Mouse (Mus musculus) forebrain, embryonic 13.5 days (tissue): Measurements from ENCODE around the gene Mettl23. TPM values are rescaled to one million over a fixed set of nuclear protein-coding genes. Genes with fewer than 3 reads are reported as not detected.
A peak's percentile ranks its signal among the peaks of the same experiment; 100 is the strongest.
"Not testable (repeated sequence)": the region's sequence is repeated elsewhere in the genome, so short reads cannot be mapped to it uniquely, and the experiment has no call there.

Source experiments
- ATAC-seq: fragments of 200-750 bp; cut with Nextera tagmentation; 2 replicates; pipeline ENCODE4 v1.8.0; 2017
- H3K27ac ChIP-seq: fragments of 300-500 bp; sonication (generic); 2 replicates; pipeline ENCODE4 v1.5.1; 2015; ENCODE audit warnings: inconsistent platforms, mild to moderate bottlenecking, moderate library complexity
- H3K27me3 ChIP-seq: fragments of 300-500 bp; sonication (generic); 2 replicates; pipeline ENCODE4 v1.6.1; 2015; ENCODE audit warnings: mild to moderate bottlenecking, inconsistent platforms
- H3K36me3 ChIP-seq: fragments of 300-500 bp; sonication (generic); 2 replicates; pipeline ENCODE4 v1.6.1; 2015; ENCODE audit warnings: mild to moderate bottlenecking, inconsistent platforms; ENCODE audit not compliant: poor library complexity, severe bottlenecking
- H3K4me1 ChIP-seq: fragments of 300-500 bp; sonication (generic); 2 replicates; pipeline ENCODE4 v1.6.1; 2015; ENCODE audit warnings: inconsistent platforms
- H3K4me2 ChIP-seq: fragments of 300-500 bp; sonication (generic); 2 replicates; pipeline ENCODE4 v1.6.1; 2015; ENCODE audit warnings: inconsistent platforms, mild to moderate bottlenecking, moderate library complexity
- H3K4me3 ChIP-seq: fragments of 300-500 bp; sonication (generic); 2 replicates; pipeline ENCODE4 v1.5.1; 2015; ENCODE audit warnings: mild to moderate bottlenecking, inconsistent platforms
- H3K9ac ChIP-seq: fragments of 300-500 bp; sonication (generic); 2 replicates; pipeline ENCODE4 v1.6.1; 2015; ENCODE audit warnings: mild to moderate bottlenecking, inconsistent platforms
- H3K9me3 ChIP-seq: fragments of 300-500 bp; sonication (generic); replicated peaks from 2 replicates; pipeline ENCODE4 v1.6.1; 2016; ENCODE audit warnings: inconsistent platforms
- WGBS: fragments of 180-500 bp; shearing (Covaris S2); methylation state at CpG from one replicate; pipeline ENCODE4 v1.1.7; 2015; 5-methylcytosine and 5-hydroxymethylcytosine counted together
- polyA plus RNA-seq: library from polyadenylated mRNA; unstranded; fragments of >200 nt; fragmentation: Nextera tagmentation; extraction: Ambion mirVana; gene quantifications from 2 replicates; pipeline ENCODE4 v1.2.1, GENCODE M21; 2015

Mettl23 gene
- polyA plus RNA-seq, 1 experiment from 2014 or later = 83.6 TPM

GRCm38 (mm10) chr11:116839601-116840000, 3.5 kb upstream of the Mettl23 start:
- no peaks in the 10 kb centered on the region for H3K27me3 ChIP-seq
- H3K9me3 ChIP-seq = no peaks in the 10 kb centered on the region
- H3K27ac ChIP-seq = no peak overlapping the region
- H3K4me3 ChIP-seq = no peak overlapping the region
- 82% methylated on average over 7 of the region's 7 CpGs for WGBS
- H3K36me3 ChIP-seq = peaks cover 65% of the 10 kb centered on the region
- no peak overlapping the region for H3K4me2 ChIP-seq
- no peak for ATAC-seq
- peaks cover 37% of the 10 kb centered on the region for H3K4me1 ChIP-seq
- no peak overlapping the region for H3K9ac ChIP-seq

- 90% methylated on average over 4 of the region's 4 CpGs for WGBS
- H3K36me3 ChIP-seq = peaks cover 54% of the 10 kb centered on the region
- peaks cover 39% of the 10 kb centered on the region for H3K4me1 ChIP-seq
- H3K27ac ChIP-seq = no peak overlapping the region
- H3K9me3 ChIP-seq = no peaks in the 10 kb centered on the region
- H3K4me2 ChIP-seq = peak overlapping the region; percentile 89
- H3K9ac ChIP-seq = peak overlapping the region; percentile 45
- ATAC-seq = no peak
- H3K4me3 ChIP-seq = peak overlapping the region; percentile 83
- H3K27me3 ChIP-seq = no peaks in the 10 kb centered on the region
These were observed 2.3 kb upstream of the Mettl23 start for GRCm38 (mm10) chr11:116840748-116841147.

GRCm38 (mm10) chr11:116842531-116843260, 382 bp upstream of the Mettl23 start:
- H3K36me3 ChIP-seq = peaks cover 41% of the 10 kb centered on the region
- no peaks in the 10 kb centered on the region for H3K27me3 ChIP-seq
- peaks cover 46% of the 10 kb centered on the region for H3K4me1 ChIP-seq
- no peaks in the 10 kb centered on the region for H3K9me3 ChIP-seq
- peak overlapping the region; percentile 89 for H3K4me2 ChIP-seq
- peak overlapping the region; percentile 83 for H3K4me3 ChIP-seq
- peak overlapping the region; percentile 98 for H3K27ac ChIP-seq
- peak overlapping the region; percentile 89 for H3K9ac ChIP-seq
- under 1% methylated on average over 70 of the region's 73 CpGs for WGBS
- ATAC-seq = peak; percentile 73

GRCm38 (mm10) chr11:116846593-116847181, 3.6 kb downstream of the Mettl23 start:
- 71% methylated on average over 4 of the region's 4 CpGs for WGBS
- no peak for ATAC-seq
- peaks cover 45% of the 10 kb centered on the region for H3K4me1 ChIP-seq
- no peak overlapping the region for H3K4me2 ChIP-seq
- 0 out of 2 replicates have a peak overlapping the region, but pooled peaks have one; percentile 8 for H3K27ac ChIP-seq
- no peak overlapping the region for H3K4me3 ChIP-seq
- H3K36me3 ChIP-seq = peaks cover 36% of the 10 kb centered on the region
- H3K9me3 ChIP-seq = no peaks in the 10 kb centered on the region
- H3K27me3 ChIP-seq = no peaks in the 10 kb centered on the region
- H3K9ac ChIP-seq = no peak overlapping the region

GRCm38 (mm10) chr11:116847187-116848085, 4.4 kb downstream of the Mettl23 start:
- ATAC-seq = no peak
- no peak overlapping the region for H3K9ac ChIP-seq
- no peaks in the 10 kb centered on the region for H3K9me3 ChIP-seq
- WGBS = 87% methylated on average over 3 of the region's 3 CpGs
- H3K4me2 ChIP-seq = no peak overlapping the region
- H3K4me3 ChIP-seq = no peak overlapping the region
- H3K27me3 ChIP-seq = no peaks in the 10 kb centered on the region
- peaks cover 36% of the 10 kb centered on the region for H3K36me3 ChIP-seq
- no peak overlapping the region for H3K27ac ChIP-seq
- peaks cover 40% of the 10 kb centered on the region for H3K4me1 ChIP-seq

GRCm38 (mm10) chr11:116848086-116848876, 5.2 kb downstream of the Mettl23 start:
- Histone ChIP-seq H3K4me2 (no peak overlapping the region), H3K9me3 (no peaks in the 10 kb centered on the region), H3K9ac (no peak overlapping the region), H3K27me3 (no peaks in the 10 kb centered on the region), H3K4me1 (peaks cover 40% of the 10 kb centered on the region), H3K36me3 (peaks cover 36% of the 10 kb centered on the region), H3K27ac (no peak overlapping the region), H3K4me3 (no peak overlapping the region)
- WGBS = 82% methylated on average over 5 of the region's 5 CpGs
- no peak for ATAC-seq

- not testable (repeated sequence) for H3K4me3 ChIP-seq, H3K27ac ChIP-seq, ATAC-seq, H3K9me3 ChIP-seq, H3K27me3 ChIP-seq, H3K4me2 ChIP-seq, H3K9ac ChIP-seq
- Histone ChIP-seq H3K4me1 (peaks cover 39% of the 10 kb centered on the region), H3K36me3 (peaks cover 36% of the 10 kb centered on the region)
- WGBS = 75% methylated on average over 2 of the region's 2 CpGs
These were observed 5.8 kb downstream of the Mettl23 start for GRCm38 (mm10) chr11:116848877-116849178.

- Histone ChIP-seq H3K4me2 (peak overlapping the region; percentile 16), H3K4me1 (peaks cover 39% of the 10 kb centered on the region), H3K4me3 (no peak overlapping the region), H3K27ac (no peak overlapping the region), H3K36me3 (peaks cover 36% of the 10 kb centered on the region), H3K27me3 (no peaks in the 10 kb centered on the region), H3K9ac (no peak overlapping the region), H3K9me3 (no peaks in the 10 kb centered on the region)
- no peak for ATAC-seq
These were observed 6.5 kb downstream of the Mettl23 start for GRCm38 (mm10) chr11:116849587-116849986.

GRCm38 (mm10) chr11:116850085-116850484, 7.0 kb downstream of the Mettl23 start:
- no peak for ATAC-seq
- Histone ChIP-seq H3K4me1 (peaks cover 42% of the 10 kb centered on the region), H3K9me3 (no peaks in the 10 kb centered on the region), H3K4me3 (peak overlapping the region; percentile 97), H3K4me2 (peak overlapping the region; percentile 82), H3K27me3 (no peaks in the 10 kb centered on the region), H3K36me3 (peaks cover 36% of the 10 kb centered on the region), H3K27ac (no peak overlapping the region), H3K9ac (no peak overlapping the region; the same call in 1 of the 2 replicates)
- WGBS = 58% methylated on average over 4 of the region's 4 CpGs

GRCm38 (mm10) chr11:116850833-116851477, 7.9 kb downstream of the Mettl23 start:
- no peak overlapping the region for H3K27ac ChIP-seq

GRCm38 (mm10) chr11:116851576-116852290, 8.7 kb downstream of the Mettl23 start:
- Histone ChIP-seq H3K4me2 (peak overlapping the region; percentile 82), H3K9ac (peak overlapping the region; percentile 99), H3K4me3 (peak overlapping the region; percentile 97), H3K4me1 (peaks cover 36% of the 10 kb centered on the region), H3K27me3 (no peaks in the 10 kb centered on the region), H3K36me3 (peaks cover 33% of the 10 kb centered on the region), H3K9me3 (no peaks in the 10 kb centered on the region), H3K27ac (peak overlapping the region; percentile 98)
- no peak for ATAC-seq
- WGBS = under 1% methylated on average over 29 of the region's 29 CpGs

More at GRCm38 (mm10) chr11:116850833-116851477, 7.9 kb downstream of the Mettl23 start:
- Histone ChIP-seq H3K9me3 (no peaks in the 10 kb centered on the region), H3K9ac (peak overlapping the region; percentile 99), H3K36me3 (peaks cover 36% of the 10 kb centered on the region), H3K4me1 (peaks cover 43% of the 10 kb centered on the region), H3K4me2 (peak overlapping the region; percentile 82), H3K4me3 (peak overlapping the region; percentile 97), H3K27me3 (no peaks in the 10 kb centered on the region)
- ATAC-seq = no peak
- WGBS = 36% methylated on average over 6 of the region's 6 CpGs
